Mouse (Mus musculus) gonadal fat pad, adult 2 months (tissue): ENCODE measurements at regions not wholly inside any gene's neighbourhood (a gene's known extent, or its start where the extent isn't known, plus 50 kb on each side); places are given as distances from the start of the nearest gene placed in this dataset.

Experiments used
- DNase-seq: peaks from one replicate; pipeline ENCODE4 v3.0.0-alpha.2; 2012; ENCODE audit warnings: low read depth

GRCm38 (mm10) chr9:93969118-93969517 is 568.8 kb downstream of the 1190002N15Rik start:
- DNase-seq, result no peak

- DNase-seq, result no peak
Measured at GRCm38 (mm10) chr9:93955235-93956040, 582.4 kb downstream of the 1190002N15Rik start.

GRCm38 (mm10) chr9:93948671-93949070 is 589.2 kb downstream of the 1190002N15Rik start:
- no peak for DNase-seq

- DNase-seq, result no peak
Measured at GRCm38 (mm10) chr9:93947053-93947452, 590.8 kb downstream of the 1190002N15Rik start.

GRCm38 (mm10) chr9:93940193-93940592 is 597.7 kb downstream of the 1190002N15Rik start:
- DNase-seq, result no peak

- DNase-seq, result no peak
Measured at GRCm38 (mm10) chr9:93930684-93931083, 607.2 kb downstream of the 1190002N15Rik start.

GRCm38 (mm10) chr9:93889256-93889655 is 648.6 kb downstream of the 1190002N15Rik start:
- DNase-seq, result no peak

- DNase-seq, result no peak
Measured at GRCm38 (mm10) chr9:93880112-93880511, 657.8 kb downstream of the 1190002N15Rik start.

- DNase-seq, result no peak
Measured at GRCm38 (mm10) chr9:93879572-93879971, 658.3 kb downstream of the 1190002N15Rik start.

GRCm38 (mm10) chr9:93870778-93871177 is 667.1 kb downstream of the 1190002N15Rik start:
- no peak for DNase-seq

GRCm38 (mm10) chr9:93857937-93858336 is 679.9 kb downstream of the 1190002N15Rik start:
- no peak for DNase-seq

- no peak for DNase-seq
Measured at GRCm38 (mm10) chr9:93846411-93846810, 691.5 kb downstream of the 1190002N15Rik start.

GRCm38 (mm10) chr9:93843869-93844268 is 694.0 kb downstream of the 1190002N15Rik start:
- no peak for DNase-seq
